Mouse (Mus musculus) frontal cortex, adult (tissue): ENCODE measurements around the gene Ikzf2.

Experiments
- ATAC-seq: cut with Nextera tagmentation; 2 replicates; pipeline ENCODE4 v1.9.2; 2017; ENCODE audit warnings: mild to moderate bottlenecking, moderate library complexity, mixed read lengths; ENCODE audit not compliant: low TSS enrichment

Ikzf2 gene

DNA sequence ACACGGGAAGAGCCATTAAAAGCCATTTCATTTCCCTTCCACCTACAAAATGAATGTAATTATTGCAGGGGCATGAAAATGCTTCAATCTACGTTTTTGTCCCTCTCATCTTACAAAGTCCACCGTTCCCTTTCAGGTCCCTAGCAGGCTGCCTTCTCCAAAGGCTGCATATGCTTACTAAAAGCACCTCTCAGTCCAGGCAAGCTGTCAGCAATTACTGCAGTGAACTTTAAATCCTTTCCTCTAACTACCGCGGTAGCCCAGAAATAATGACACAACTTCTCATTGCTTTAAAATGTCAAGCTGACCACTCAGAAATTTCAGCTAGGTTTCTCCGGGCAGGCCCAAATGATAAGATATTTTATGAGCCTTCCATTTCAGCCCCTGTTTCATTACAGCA is 95.2 kb downstream of the Ikzf2 start:
- no peak for ATAC-seq

DNA sequence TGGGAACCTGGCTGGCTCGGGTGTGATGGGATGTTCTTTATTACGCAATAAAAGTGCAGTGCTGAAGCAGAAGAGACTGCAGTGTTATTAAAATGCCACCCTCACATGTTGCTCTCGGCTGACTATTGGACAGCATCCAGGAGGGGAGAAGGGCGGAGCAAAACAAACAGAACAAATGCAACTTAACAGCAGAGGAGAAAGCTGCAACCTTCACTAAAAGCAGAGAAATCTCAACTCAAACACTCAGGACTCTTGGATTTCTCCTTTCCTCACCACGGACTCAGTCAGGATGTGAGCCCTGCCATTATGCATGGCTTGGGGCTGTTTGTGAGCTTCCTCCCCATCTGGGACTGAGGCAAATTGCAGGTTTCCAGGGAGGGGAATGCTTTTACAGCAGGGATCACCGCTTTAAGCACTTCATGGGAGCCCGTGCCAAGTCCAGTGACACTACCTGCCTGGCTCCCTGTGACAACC is 95.7 kb downstream of the Ikzf2 start:
- peak; percentile 52; the same call in 1 of the 2 replicates for ATAC-seq

- no peak for ATAC-seq
These were observed 101.5 kb downstream of the Ikzf2 start for GRCm38 (mm10) chr1:69585546-69585945.

- no peak for ATAC-seq
These were observed 102.9 kb downstream of the Ikzf2 start for GRCm38 (mm10) chr1:69583932-69584659.

DNA sequence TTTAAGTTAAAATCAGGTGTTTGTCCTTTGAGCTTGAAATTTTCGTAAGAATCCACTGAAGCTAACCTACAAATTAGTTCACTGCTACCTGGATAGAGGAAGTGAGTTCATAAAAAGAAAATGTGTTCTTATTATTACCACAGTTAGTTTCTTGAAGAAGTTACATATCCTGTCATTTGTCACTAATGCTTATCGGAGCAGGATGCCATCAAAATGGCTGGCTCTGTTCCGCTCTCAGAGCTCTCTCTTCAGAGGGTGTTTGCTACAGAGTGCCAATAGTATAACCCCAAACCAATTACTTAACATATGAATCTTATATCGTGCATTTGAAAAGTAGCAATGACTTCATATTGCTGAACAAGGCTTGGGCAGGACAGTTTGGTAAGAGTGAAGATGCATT is 108.1 kb downstream of the Ikzf2 start:
- no peak for ATAC-seq

DNA sequence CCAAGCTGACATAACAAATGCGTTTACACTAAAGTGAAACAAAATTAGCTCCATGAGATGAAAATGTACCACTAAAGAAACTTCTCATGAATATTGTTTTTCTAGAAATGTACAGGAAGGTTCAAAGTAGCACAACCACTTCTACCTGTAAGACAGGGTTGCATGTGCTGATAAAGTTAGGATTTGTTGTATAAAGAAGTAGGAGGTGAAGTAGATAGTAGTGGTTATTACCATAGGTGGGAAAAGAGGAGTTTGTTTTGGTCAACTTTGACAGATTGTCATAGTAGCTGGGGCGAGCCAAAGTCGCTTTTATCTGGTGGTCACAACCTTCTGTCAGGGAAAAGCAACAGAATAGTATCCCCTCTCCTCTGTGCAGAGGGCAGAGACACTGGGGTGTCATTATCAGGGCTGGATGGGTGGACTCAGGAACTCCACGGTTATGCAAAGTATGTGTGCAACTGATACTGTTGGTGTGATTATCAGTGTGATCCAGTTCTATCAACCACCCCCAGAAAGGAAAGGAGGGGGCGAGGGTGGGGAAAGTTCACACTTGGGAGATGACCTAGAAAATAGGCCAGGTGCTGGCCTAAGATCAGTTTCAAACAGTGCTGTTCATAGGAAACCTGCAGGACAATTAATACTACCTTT is 127.5 kb downstream of the Ikzf2 start:
- ATAC-seq: no peak

DNA sequence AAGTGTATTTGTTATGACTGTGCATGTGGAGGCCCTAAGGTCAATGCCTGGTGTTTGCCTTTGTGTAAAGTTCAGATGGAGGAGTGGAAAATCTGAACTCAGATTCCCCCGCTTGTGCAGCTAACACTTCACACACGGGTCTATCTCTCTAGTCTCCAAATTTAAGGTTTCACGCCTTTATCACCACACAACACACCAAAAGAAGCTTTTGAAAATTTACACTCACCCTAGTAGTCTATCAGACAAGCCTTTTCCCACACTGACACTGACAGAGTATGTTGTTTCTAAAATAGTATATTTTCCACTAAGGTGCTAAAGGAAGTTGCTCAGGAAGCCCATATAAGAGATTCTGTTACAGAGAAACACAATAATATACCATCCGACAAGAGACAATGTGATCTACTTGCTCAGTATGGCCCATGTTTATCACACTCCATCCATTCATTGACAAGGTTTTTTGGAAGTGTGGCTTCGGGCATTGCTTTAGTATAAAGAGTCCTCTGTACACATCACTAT is 131.4 kb downstream of the Ikzf2 start:
- no peak for ATAC-seq

DNA sequence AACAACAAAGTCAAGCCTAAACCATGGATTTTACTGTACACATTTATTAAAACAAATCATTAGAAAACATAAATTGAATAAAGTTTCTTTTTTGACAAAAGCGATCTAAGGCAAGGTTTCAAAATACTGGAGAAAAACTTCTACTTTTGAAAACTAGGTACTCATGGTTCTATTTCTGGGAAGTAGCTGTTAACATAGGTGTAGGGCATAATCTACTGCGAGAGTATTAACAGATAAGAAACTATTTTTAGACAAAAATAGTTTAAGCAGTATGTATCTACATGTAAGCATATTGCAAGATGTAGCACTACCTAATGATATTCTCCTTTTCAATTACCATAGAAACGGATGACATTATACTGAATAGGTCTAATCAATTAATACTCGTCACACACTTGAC is 137.1 kb downstream of the Ikzf2 start:
- ATAC-seq: no peak

GRCm38 (mm10) chr1:69545885-69546253 is 141.2 kb downstream of the Ikzf2 start:
- ATAC-seq: no peak

- ATAC-seq: no peak
These were observed 141.7 kb downstream of the Ikzf2 start for GRCm38 (mm10) chr1:69545217-69545884.

GRCm38 (mm10) chr1:69543774-69544597 is 143.1 kb downstream of the Ikzf2 start:
- no peak for ATAC-seq

DNA sequence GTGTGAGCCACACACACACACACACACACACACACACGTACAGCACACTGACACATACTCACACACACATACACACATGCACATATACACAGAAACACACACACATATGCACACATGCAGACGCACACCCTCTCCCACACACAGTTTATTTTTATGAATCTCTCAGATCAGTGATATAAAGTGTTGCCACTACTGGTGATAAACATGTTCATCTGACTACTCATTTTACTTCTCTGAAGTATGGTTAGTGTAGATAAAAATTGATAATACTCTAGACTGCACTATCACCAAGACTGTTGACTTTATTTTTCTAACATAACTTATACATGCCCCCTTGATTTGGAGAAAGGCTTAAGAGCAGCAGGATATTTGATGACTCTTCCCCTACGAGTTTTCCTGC is 144.5 kb downstream of the Ikzf2 start:
- no peak for ATAC-seq

GRCm38 (mm10) chr1:69538663-69539062 is 148.4 kb downstream of the Ikzf2 start:
- no peak for ATAC-seq

GRCm38 (mm10) chr1:69537619-69538018 is 149.4 kb downstream of the Ikzf2 start:
- ATAC-seq: no peak

DNA sequence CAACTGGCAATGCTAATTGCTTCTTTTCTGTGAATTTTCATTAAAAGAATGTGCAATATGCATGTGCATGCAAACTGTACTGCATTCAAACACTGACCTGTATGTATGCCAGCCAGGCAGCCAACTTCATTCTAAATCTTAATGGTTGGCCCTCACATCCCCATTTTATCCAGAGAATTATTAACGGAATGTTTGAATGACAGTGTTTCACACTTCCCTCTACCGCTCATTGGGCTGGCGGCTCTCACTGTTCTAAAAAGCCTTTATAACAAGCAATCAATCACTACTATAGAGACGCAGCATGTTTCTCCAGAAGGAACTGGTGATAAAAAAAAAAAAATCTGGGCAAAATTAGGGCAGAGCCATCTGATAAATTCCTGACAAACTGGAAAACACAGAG is 151.5 kb downstream of the Ikzf2 start:
- ATAC-seq: no peak

- no peak for ATAC-seq
These were observed 154.0 kb downstream of the Ikzf2 start for GRCm38 (mm10) chr1:69533048-69533447.

GRCm38 (mm10) chr1:69528696-69529095 is 158.3 kb downstream of the Ikzf2 start:
- ATAC-seq: no peak

DNA sequence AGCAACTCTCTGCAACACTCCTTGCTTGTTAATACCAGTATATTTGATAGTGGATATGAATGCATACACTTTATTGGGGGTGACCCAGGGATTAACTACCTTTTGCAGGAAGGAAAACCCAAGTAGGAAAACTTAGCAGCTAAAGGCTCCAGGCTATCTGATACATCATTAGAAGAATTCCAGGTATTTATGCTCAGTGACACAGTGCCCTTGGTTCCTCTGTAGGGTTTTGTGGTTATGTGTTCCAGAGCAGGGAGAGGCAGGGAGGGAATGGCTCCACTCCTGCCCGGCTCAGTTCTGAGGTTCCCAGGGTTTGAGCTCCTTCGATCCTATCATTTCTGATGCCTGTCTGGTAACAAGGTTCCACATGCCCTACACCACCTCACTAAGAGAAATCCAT is 165.4 kb downstream of the Ikzf2 start:
- no peak for ATAC-seq

GRCm38 (mm10) chr1:69519356-69519755 is 167.7 kb downstream of the Ikzf2 start:
- no peak for ATAC-seq

- ATAC-seq: no peak
These were observed 169.0 kb downstream of the Ikzf2 start for GRCm38 (mm10) chr1:69518012-69518411.

DNA sequence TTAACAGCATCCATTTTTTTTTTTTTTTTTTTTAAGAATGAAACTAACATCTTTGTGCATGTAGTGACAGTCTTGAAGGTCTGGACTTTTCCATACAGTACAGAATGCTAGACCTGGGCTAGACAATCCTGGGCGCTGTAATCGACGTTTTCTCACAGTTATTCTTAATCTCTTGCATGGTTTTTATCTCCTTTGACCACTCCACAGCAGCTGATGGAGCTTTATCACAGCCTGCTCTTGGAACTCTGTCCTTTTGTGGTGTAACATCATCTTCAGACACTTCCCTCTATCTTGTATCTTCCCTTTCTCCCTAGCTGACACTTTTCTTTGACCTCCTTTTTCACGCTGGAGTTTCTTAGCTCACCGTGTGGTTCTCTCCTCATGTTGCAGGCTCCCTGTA is 170.9 kb downstream of the Ikzf2 start:
- no peak for ATAC-seq
